Mouse (Mus musculus) forebrain, embryonic 15.5 days (tissue): Measurements from ENCODE around the gene Cmklr1. TPM values are rescaled to one million over a fixed set of nuclear protein-coding genes. Genes with fewer than 3 reads are reported as not detected.

Experiments used
- ATAC-seq: fragments of 200-750 bp; cut with Nextera tagmentation; replicated peaks from 2 replicates; pipeline ENCODE4 v1.8.0; 2017; ENCODE audit warnings: mild to moderate bottlenecking, moderate TSS enrichment, moderate library complexity
- H3K27ac ChIP-seq: fragments of 300-500 bp; sonication (generic); replicated peaks from 2 replicates; pipeline ENCODE4 v1.5.1; 2015; ENCODE audit warnings: mild to moderate bottlenecking, inconsistent platforms
- H3K27me3 ChIP-seq: fragments of 300-500 bp; sonication (generic); 2 replicates; pipeline ENCODE4 v1.6.1; 2015; ENCODE audit warnings: inconsistent platforms
- H3K36me3 ChIP-seq: fragments of 300-500 bp; sonication (generic); 2 replicates; pipeline ENCODE4 v1.6.1; 2015; ENCODE audit warnings: mild to moderate bottlenecking, inconsistent platforms
- H3K4me1 ChIP-seq: fragments of 300-500 bp; sonication (generic); 2 replicates; pipeline ENCODE4 v1.6.1; 2015; ENCODE audit warnings: inconsistent platforms
- H3K4me2 ChIP-seq: fragments of 300-500 bp; sonication (generic); replicated peaks from 2 replicates; pipeline ENCODE4 v1.6.1; 2015; ENCODE audit warnings: mild to moderate bottlenecking, inconsistent platforms
- H3K4me3 ChIP-seq: fragments of 300-500 bp; sonication (generic); 2 replicates; pipeline ENCODE4 v1.5.1; 2015; ENCODE audit warnings: mild to moderate bottlenecking, inconsistent platforms
- H3K9ac ChIP-seq: fragments of 300-500 bp; sonication (generic); replicated peaks from 2 replicates; pipeline ENCODE4 v1.6.1; 2015; ENCODE audit warnings: mild to moderate bottlenecking, inconsistent platforms
- H3K9me3 ChIP-seq: fragments of 300-500 bp; sonication (generic); 2 replicates; pipeline ENCODE4 v1.6.1; 2016; ENCODE audit warnings: inconsistent platforms
- WGBS: fragments of 180-500 bp; shearing (Covaris S2); methylation state at CpG from one replicate; pipeline ENCODE4 v1.1.7; 2015; ENCODE audit warnings: mixed read lengths; 5-methylcytosine and 5-hydroxymethylcytosine counted together
- polyA plus RNA-seq: library from polyadenylated mRNA; unstranded; fragments of >200 nt; fragmentation: Nextera tagmentation; extraction: Ambion mirVana; gene quantifications from 2 replicates; pipeline ENCODE4 v1.2.1, GENCODE M21; 2015

The Cmklr1 gene
- polyA plus RNA-seq, 1 experiment from 2014 or later = 1.3 TPM

GRCm38 (mm10) chr5:113611131-113611530 lies 39.1 kb downstream of the Cmklr1 start:
- 73% methylated on average over 6 of the region's 6 CpGs for whole genome bisulfite sequencing
- Histone ChIP-seq H3K4me3 (no peak overlapping the region), H3K36me3 (no peaks in the 10 kb centered on the region), H3K27ac (no peak overlapping the region), H3K9ac (no peak overlapping the region), H3K9me3 (no peaks in the 10 kb centered on the region), H3K4me2 (no peak overlapping the region), H3K27me3 (no peaks in the 10 kb centered on the region), H3K4me1 (peaks cover 6% of the 10 kb centered on the region; the same call in 1 of the 2 replicates)
- ATAC-seq = no peak

GRCm38 (mm10) chr5:113610490-113610889 lies 39.7 kb downstream of the Cmklr1 start:
- H3K9ac ChIP-seq = no peak overlapping the region
- ATAC-seq = 0 out of 2 replicates have a peak, but pooled peaks have one; percentile 13
- H3K36me3 ChIP-seq = no peaks in the 10 kb centered on the region
- no peaks in the 10 kb centered on the region for H3K27me3 ChIP-seq
- 68% methylated on average over 6 of the region's 6 CpGs for WGBS
- H3K4me2 ChIP-seq = no peak overlapping the region
- no peak overlapping the region for H3K27ac ChIP-seq
- H3K9me3 ChIP-seq = no peaks in the 10 kb centered on the region
- H3K4me1 ChIP-seq = peaks cover 6% of the 10 kb centered on the region; the same call in 1 of the 2 replicates
- H3K4me3 ChIP-seq = no peak overlapping the region

GRCm38 (mm10) chr5:113609891-113610290 lies 40.3 kb downstream of the Cmklr1 start:
- Histone ChIP-seq H3K9ac (no peak overlapping the region), H3K27ac (no peak overlapping the region), H3K4me3 (no peak overlapping the region), H3K36me3 (no peaks in the 10 kb centered on the region), H3K4me1 (peaks cover 6% of the 10 kb centered on the region; the same call in 1 of the 2 replicates), H3K27me3 (no peaks in the 10 kb centered on the region), H3K4me2 (no peak overlapping the region), H3K9me3 (no peaks in the 10 kb centered on the region)
- no peak for ATAC-seq
- 75% methylated on average over 5 of the region's 5 CpGs for WGBS

- no peaks in the 10 kb centered on the region for H3K9me3 ChIP-seq
- no peak overlapping the region for H3K4me2 ChIP-seq
- H3K27ac ChIP-seq = no peak overlapping the region
- H3K9ac ChIP-seq = no peak overlapping the region
- no peaks in the 10 kb centered on the region for H3K36me3 ChIP-seq
- 87% methylated on average over 8 of the region's 8 CpGs for WGBS
- no peak for ATAC-seq
- no peak overlapping the region for H3K4me3 ChIP-seq
- no peaks in the 10 kb centered on the region for H3K27me3 ChIP-seq
- peaks cover 6% of the 10 kb centered on the region; the same call in 1 of the 2 replicates for H3K4me1 ChIP-seq
These were observed 41.7 kb downstream of the Cmklr1 start for GRCm38 (mm10) chr5:113608511-113608910.

GRCm38 (mm10) chr5:113607941-113608431 lies 42.2 kb downstream of the Cmklr1 start:
- H3K4me3 ChIP-seq = no peak overlapping the region
- no peaks in the 10 kb centered on the region for H3K36me3 ChIP-seq
- WGBS = 31% methylated on average over 13 of the region's 13 CpGs
- H3K4me2 ChIP-seq = no peak overlapping the region
- no peaks in the 10 kb centered on the region for H3K27me3 ChIP-seq
- no peak overlapping the region for H3K27ac ChIP-seq
- ATAC-seq = no peak
- peaks cover 6% of the 10 kb centered on the region; the same call in 1 of the 2 replicates for H3K4me1 ChIP-seq
- H3K9me3 ChIP-seq = no peaks in the 10 kb centered on the region
- H3K9ac ChIP-seq = no peak overlapping the region

- H3K27me3 ChIP-seq = no peaks in the 10 kb centered on the region
- H3K9me3 ChIP-seq = no peaks in the 10 kb centered on the region
- no peak for ATAC-seq
- H3K4me1 ChIP-seq = peaks cover 6% of the 10 kb centered on the region; the same call in 1 of the 2 replicates
- H3K4me3 ChIP-seq = no peak overlapping the region
- 79% methylated on average over 8 of the region's 8 CpGs for WGBS
- no peak overlapping the region for H3K4me2 ChIP-seq
- no peak overlapping the region; the same call in 1 of the 2 replicates for H3K27ac ChIP-seq
- H3K9ac ChIP-seq = no peak overlapping the region
- no peaks in the 10 kb centered on the region for H3K36me3 ChIP-seq
These were observed 43.1 kb downstream of the Cmklr1 start for GRCm38 (mm10) chr5:113606961-113607785.

GRCm38 (mm10) chr5:113606121-113606520 lies 44.1 kb downstream of the Cmklr1 start:
- Histone ChIP-seq H3K4me1 (peaks cover 6% of the 10 kb centered on the region; the same call in 1 of the 2 replicates), H3K27me3 (no peaks in the 10 kb centered on the region), H3K27ac (no peak overlapping the region), H3K9me3 (no peaks in the 10 kb centered on the region), H3K36me3 (no peaks in the 10 kb centered on the region), H3K9ac (no peak overlapping the region), H3K4me2 (no peak overlapping the region), H3K4me3 (no peak overlapping the region)
- 76% methylated on average over 3 of the region's 3 CpGs for WGBS
- ATAC-seq = no peak

GRCm38 (mm10) chr5:113604758-113605157 lies 45.5 kb downstream of the Cmklr1 start:
- no peak for ATAC-seq
- Histone ChIP-seq H3K9ac (no peak overlapping the region), H3K27me3 (no peaks in the 10 kb centered on the region), H3K4me2 (no peak overlapping the region), H3K27ac (no peak overlapping the region), H3K9me3 (no peaks in the 10 kb centered on the region), H3K36me3 (no peaks in the 10 kb centered on the region), H3K4me1 (peaks cover 9% of the 10 kb centered on the region; the same call in 1 of the 2 replicates), H3K4me3 (no peak overlapping the region)
- 81% methylated on average over 4 of the region's 4 CpGs for WGBS

GRCm38 (mm10) chr5:113603471-113603870 lies 46.8 kb downstream of the Cmklr1 start:
- Histone ChIP-seq H3K4me2 (no peak overlapping the region), H3K27me3 (no peaks in the 10 kb centered on the region), H3K27ac (no peak overlapping the region), H3K4me1 (peaks cover 9% of the 10 kb centered on the region; the same call in 1 of the 2 replicates), H3K4me3 (no peak overlapping the region), H3K36me3 (no peaks in the 10 kb centered on the region), H3K9ac (no peak overlapping the region), H3K9me3 (no peaks in the 10 kb centered on the region)
- 72% methylated on average over 9 of the region's 9 CpGs for WGBS
- ATAC-seq = no peak

- Histone ChIP-seq H3K27ac (no peak overlapping the region), H3K9ac (no peak overlapping the region), H3K36me3 (no peaks in the 10 kb centered on the region), H3K4me2 (no peak overlapping the region), H3K4me1 (peaks cover 2% of the 10 kb centered on the region; the same call in 1 of the 2 replicates), H3K27me3 (no peaks in the 10 kb centered on the region), H3K4me3 (no peak overlapping the region), H3K9me3 (no peaks in the 10 kb centered on the region)
- no peak for ATAC-seq
- WGBS = 72% methylated on average over 4 of the region's 4 CpGs
These were observed 49.4 kb downstream of the Cmklr1 start for GRCm38 (mm10) chr5:113600803-113601202.

GRCm38 (mm10) chr5:113600181-113600580 lies 50.0 kb downstream of the Cmklr1 start:
- H3K9me3 ChIP-seq = no peaks in the 10 kb centered on the region
- 86% methylated on average over 3 of the region's 3 CpGs for WGBS
- H3K9ac ChIP-seq = no peak overlapping the region
- no peak for ATAC-seq
- H3K4me1 ChIP-seq = peaks cover 2% of the 10 kb centered on the region; the same call in 1 of the 2 replicates
- H3K36me3 ChIP-seq = no peaks in the 10 kb centered on the region
- no peak overlapping the region for H3K4me2 ChIP-seq
- H3K27ac ChIP-seq = no peak overlapping the region
- no peaks in the 10 kb centered on the region for H3K27me3 ChIP-seq
- H3K4me3 ChIP-seq = no peak overlapping the region

- H3K4me3 ChIP-seq = no peak overlapping the region
- H3K9ac ChIP-seq = no peak overlapping the region
- H3K4me1 ChIP-seq = peaks cover 19% of the 10 kb centered on the region
- H3K9me3 ChIP-seq = no peaks in the 10 kb centered on the region
- H3K4me2 ChIP-seq = no peak overlapping the region
- 63% methylated on average over 9 of the region's 9 CpGs for WGBS
- no peaks in the 10 kb centered on the region for H3K27me3 ChIP-seq
- no peak for ATAC-seq
- H3K27ac ChIP-seq = no peak overlapping the region
- H3K36me3 ChIP-seq = no peaks in the 10 kb centered on the region
These were observed 53.4 kb downstream of the Cmklr1 start for GRCm38 (mm10) chr5:113596780-113597353.
